Mouse (Mus musculus) kidney, adult 2 months (tissue): ENCODE results near the gene Cnih3.

Source experiments
- CTCF ChIP-seq: fragments of 200-500 bp; conservative IDR thresholded peaks from 2 replicates; pipeline ENCODE4 v1.5.1; 2011; ENCODE audit warnings: low read depth, mild to moderate bottlenecking, control low read depth, low read length, moderate library complexity, mixed read lengths; ENCODE audit not compliant: insufficient read depth, insufficient read length
- POLR2A ChIP-seq: fragments of 200-500 bp; IDR thresholded peaks from one replicate; pipeline ENCODE4 v1.6.1; 2011; ENCODE audit warnings: low read depth, low read length, control low read depth

DNA sequence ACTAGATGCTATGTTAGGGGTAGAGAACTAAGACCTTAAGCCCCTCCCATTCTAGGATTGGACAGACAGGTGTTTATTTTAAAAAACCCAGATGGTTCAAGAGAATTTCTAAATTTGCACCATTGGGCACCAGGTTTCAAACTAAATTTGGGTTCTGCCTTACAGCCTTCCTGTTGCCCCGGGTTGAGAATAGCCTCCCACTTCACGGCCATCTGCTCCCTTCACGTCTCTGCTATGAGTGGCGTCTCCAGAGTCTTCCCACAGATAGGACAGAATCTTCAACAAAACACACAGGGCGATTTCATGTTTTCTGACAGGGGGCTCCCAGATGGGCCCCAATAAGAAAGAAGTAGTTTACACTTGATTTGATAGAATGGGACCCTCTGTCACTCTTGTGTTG is 31.3 kb upstream of the Cnih3 start:
- TF ChIP-seq CTCF (no peak), POLR2A (no peak)
